Mouse (Mus musculus): ENCODE measurements around the gene Hs6st1. TPM values are rescaled to one million over a fixed set of nuclear protein-coding genes. Genes with fewer than 3 reads are reported as not detected.
A peak's percentile ranks its signal among the peaks of the same experiment; 100 is the strongest.

Hs6st1 gene
- polyA plus RNA-seq, 1 experiment from 2014 or later, result 6.1 TPM

DNA sequence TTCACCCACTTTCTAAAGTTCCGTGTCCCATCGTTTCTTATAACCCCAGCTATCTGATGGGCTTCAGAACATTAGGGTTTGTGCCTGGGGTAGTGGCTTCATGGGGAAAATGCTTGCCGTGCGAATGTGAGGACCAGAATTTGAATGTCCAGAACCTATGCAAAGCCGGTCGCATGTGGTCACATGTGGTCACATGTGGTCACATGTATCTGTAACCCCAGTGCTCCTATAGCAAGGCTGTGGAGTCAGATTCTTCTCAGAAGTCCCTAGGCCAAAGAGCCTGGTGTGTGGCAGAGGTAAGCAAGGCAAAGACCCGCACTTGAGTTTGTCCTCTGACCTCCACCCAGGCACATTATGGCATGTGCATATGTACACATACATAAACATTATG, 13.2 kb upstream of the Hs6st1 start:
- 75% methylated on average over 7 of the region's 7 CpGs for WGBS (ENCODE audit: insufficient replicate concordance)
- DNase-seq (no peak), ATAC-seq (ENCODE audit: low read depth) (0 out of 2 replicates have a peak, but pooled peaks have one; percentile 38)
- Histone ChIP-seq H3K4me2 (0 out of 2 replicates have a peak overlapping the region, but pooled peaks have one; percentile 4), H3K36me3 (no peaks in the 10 kb centered on the region), H3K4me1 (replicated peaks) (peaks cover 31% of the 10 kb centered on the region), H3K9me3 (replicated peaks) (no peaks in the 10 kb centered on the region), H3K27me3 (no peaks in the 10 kb centered on the region), H3K27ac (peak overlapping the region; percentile 55), H3K4me3 (replicated peaks) (no peak overlapping the region), H3K9ac (no peak overlapping the region)

DNA sequence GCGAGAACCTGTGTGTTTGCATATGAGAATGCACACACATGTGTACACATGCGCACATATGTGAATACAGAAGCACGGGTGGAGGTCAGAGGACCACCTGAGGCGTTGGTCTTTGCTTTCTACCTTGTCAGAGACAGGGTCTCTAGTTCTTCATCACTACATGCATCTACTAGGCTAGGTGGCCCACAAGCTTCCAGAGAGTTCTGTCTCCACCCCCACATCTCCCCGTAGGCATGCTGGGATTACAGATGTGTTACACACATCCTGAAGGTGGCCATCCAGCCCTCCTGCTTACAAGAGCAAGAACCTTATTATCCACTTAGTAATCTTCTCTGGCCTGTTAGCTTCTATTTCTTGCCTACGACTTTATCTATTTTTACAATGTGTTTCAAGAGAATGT, 8.8 kb upstream of the Hs6st1 start:
- ATAC-seq (ENCODE audit: low read depth) (no peak), DNase-seq (no peak)
- Histone ChIP-seq H3K27ac (no peak overlapping the region), H3K4me1 (replicated peaks) (peaks cover 57% of the 10 kb centered on the region), H3K4me2 (no peak overlapping the region), H3K4me3 (replicated peaks) (no peak overlapping the region), H3K27me3 (0 out of 2 replicates have a peak, but pooled peaks cover 3% of the 10 kb centered on the region), H3K36me3 (no peaks in the 10 kb centered on the region), H3K9me3 (replicated peaks) (no peaks in the 10 kb centered on the region), H3K9ac (no peak overlapping the region)
- 77% methylated on average over 6 of the region's 6 CpGs for WGBS (ENCODE audit: insufficient replicate concordance)

DNA sequence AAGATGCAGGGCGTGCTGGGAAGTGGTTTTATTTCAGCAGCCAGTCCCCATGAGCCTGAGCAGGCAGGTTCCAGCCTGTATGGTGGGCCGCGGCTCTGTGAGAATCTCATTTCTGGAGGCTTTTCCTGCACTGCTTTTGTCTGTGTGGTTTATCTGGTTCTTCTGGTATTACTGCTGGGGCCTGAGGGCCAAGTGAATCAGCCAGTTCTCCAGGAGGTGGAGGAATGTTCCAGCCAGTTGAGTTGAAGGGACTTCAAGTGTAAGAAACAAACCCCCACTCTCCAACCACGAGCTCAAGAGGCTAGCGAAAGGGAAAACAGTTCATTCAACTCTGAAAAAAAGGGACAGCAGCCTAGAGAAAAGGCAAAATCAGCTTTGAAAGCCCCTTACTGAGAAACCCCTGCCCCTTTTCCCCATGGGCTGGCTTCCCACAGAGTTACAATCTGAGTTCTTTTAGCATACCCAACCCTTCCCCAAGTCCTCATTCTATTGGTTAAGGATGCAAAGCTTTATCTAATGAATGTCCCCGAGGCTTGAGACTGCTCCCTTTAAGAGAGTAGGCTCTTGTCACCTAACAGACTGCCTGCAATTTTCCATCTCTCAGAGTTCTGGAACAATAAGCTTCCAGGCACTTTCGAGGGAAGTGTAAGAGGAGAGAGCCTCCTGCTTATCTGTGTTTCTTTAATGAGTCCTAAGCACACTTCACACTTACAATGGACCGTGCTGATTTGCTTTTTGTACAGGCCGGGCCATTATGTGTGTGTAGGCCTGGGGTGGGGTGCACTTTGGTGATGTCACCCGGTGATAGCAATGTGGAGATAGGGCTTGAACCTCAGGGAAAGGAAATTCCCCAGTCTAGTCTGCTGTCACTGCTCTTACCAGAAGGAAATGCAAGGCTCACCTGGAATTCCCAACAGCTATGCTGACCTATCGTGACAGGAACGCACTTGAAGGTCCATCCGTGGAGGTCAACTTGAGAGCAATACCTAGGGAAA, 7.9 kb upstream of the Hs6st1 start:
- 54% methylated on average over 13 of the region's 13 CpGs for WGBS (ENCODE audit: insufficient replicate concordance)
- Histone ChIP-seq H3K27ac (no peak overlapping the region), H3K4me1 (replicated peaks) (peaks cover 58% of the 10 kb centered on the region), H3K9me3 (replicated peaks) (no peaks in the 10 kb centered on the region), H3K9ac (no peak overlapping the region), H3K4me2 (no peak overlapping the region), H3K4me3 (replicated peaks) (no peak overlapping the region), H3K27me3 (0 out of 2 replicates have a peak, but pooled peaks cover 3% of the 10 kb centered on the region), H3K36me3 (no peaks in the 10 kb centered on the region)
- ATAC-seq (ENCODE audit: low read depth) (no peak), DNase-seq (no peak)

DNA sequence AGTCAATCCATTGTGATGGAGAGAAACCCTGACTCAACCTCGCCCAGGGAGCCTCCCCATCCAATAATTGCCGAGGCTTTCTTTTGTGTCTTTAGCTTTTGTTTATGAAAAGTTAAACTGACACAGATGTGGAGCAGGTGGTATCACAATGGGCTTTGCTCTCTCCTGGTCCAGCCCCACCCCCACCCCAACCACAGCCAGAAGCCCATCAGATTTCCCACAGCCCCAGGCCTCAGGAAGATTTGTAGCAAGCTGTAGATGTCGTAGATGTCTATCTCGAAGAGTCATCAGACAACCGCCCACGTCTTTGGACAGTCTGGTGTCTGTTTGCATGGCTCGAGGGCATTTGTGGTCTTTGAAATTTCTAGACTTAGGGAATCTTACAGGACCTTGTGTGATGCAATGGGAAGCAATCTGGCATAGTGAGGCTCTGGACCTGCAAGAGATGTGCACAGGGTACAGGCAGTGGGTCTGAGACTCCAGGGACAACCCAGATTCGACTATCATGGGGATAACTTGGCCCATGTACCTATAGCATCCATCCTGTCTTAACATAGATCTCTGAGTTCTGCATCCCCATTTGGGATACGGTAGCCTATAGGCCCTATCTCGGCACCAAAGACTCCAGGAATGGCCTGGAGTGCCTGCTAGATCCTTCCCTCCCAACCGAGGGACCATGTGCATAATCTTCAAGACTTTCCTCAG, 6.8 kb upstream of the Hs6st1 start:
- no peak for DNase-seq
- 66% methylated on average over 11 of the region's 11 CpGs for WGBS (ENCODE audit: insufficient replicate concordance)
- Histone ChIP-seq H3K27me3 (0 out of 2 replicates have a peak, but pooled peaks cover 3% of the 10 kb centered on the region), H3K36me3 (no peaks in the 10 kb centered on the region), H3K4me1 (replicated peaks) (peaks cover 66% of the 10 kb centered on the region), H3K9me3 (replicated peaks) (no peaks in the 10 kb centered on the region), H3K27ac (no peak overlapping the region), H3K9ac (no peak overlapping the region), H3K4me3 (replicated peaks) (no peak overlapping the region), H3K4me2 (no peak overlapping the region)
- no peak for ATAC-seq (ENCODE audit: low read depth)

DNA sequence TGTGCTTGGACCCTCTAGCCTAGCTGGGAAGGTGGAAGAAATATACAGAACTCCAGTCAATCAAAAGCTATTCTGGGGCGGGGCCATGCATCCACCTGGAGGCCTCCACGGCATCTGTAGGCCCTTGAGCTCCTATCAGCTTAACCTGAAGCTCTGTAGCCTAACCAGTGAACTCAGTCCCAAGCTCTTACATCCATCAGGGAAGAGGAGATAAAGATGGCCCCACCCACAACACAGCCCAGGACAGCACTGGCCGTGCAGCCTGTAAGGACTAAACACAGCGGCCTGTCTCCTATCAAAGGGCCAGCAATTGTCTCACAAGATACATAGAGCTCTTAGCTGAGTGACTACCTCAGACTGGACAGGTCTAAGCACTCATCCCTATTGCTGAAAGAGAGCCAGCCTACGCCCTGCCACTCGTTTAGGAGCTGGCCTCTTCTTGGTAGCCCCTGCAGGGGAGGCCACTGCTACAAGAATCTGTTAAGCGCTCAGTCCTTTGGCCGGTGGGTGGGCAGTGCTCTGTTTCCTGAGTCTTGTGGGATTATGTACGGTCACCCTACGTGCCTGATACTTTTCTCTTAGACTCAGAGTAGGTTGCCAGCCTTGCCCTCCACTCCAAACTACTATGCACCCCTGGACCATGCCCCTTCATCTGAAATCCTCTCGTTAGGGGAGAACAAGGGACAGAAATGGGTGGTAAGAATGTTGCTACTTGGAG, 6.0 kb upstream of the Hs6st1 start:
- DNase-seq, result peak; percentile 59
- 61% methylated on average over 11 of the region's 11 CpGs for WGBS (ENCODE audit: insufficient replicate concordance)
- no peaks in the 10 kb centered on the region for H3K36me3 ChIP-seq
- peak overlapping the region; percentile 25; the same call in 1 of the 2 replicates for H3K4me2 ChIP-seq
- H3K9me3 ChIP-seq (replicated peaks), result no peaks in the 10 kb centered on the region
- H3K27me3 ChIP-seq, result 0 out of 2 replicates have a peak, but pooled peaks cover 3% of the 10 kb centered on the region
- no peak overlapping the region; the same call in 1 of the 2 replicates for H3K9ac ChIP-seq
- no peak overlapping the region for H3K4me3 ChIP-seq (replicated peaks)
- ATAC-seq (ENCODE audit: low read depth), result peak; percentile 85
- no peak overlapping the region for H3K27ac ChIP-seq
- H3K4me1 ChIP-seq (replicated peaks), result peaks cover 75% of the 10 kb centered on the region

DNA sequence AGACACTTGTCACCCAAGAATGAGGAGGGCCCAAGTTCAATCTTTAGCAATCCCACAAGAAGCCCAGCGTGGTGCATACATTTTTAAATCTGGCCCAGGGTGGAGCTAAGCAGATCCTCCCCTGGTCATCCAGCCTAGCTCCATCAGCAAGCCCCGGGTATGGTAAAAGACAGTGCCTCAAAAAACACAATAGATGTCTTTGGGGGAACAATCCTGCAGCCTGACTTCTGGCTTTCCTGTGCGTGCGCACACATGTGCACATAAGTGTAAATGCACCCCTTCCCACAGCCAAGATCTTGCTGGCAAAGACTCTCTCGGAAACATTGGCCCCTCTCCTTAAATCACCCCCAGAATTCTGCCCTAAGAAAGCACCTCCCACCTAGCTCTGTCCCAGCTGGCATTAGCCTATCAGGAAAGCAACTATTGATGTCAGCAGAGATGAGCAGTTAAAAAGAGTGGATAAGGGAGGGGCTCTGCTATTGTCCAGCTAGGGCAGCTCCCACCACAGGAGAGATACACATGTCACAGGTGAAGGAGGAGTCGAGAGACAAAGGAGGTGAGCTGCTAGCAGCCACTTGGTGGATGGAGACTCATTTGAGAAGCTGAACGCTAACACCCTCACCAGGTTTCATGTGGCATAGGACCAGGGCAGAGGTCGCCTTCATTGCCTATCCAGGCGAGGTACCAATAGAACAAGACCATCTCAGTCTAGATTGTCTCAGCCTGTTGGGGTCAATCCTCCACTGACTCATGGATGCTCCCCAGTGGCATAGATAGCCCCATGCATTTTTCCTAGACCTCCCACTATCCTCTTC, 5.2 kb upstream of the Hs6st1 start:
- 75% methylated on average over 9 of the region's 9 CpGs for WGBS (ENCODE audit: insufficient replicate concordance)
- Histone ChIP-seq H3K27ac (no peak overlapping the region), H3K4me3 (replicated peaks) (no peak overlapping the region), H3K4me1 (replicated peaks) (peaks cover 83% of the 10 kb centered on the region), H3K27me3 (0 out of 2 replicates have a peak, but pooled peaks cover 3% of the 10 kb centered on the region), H3K9me3 (replicated peaks) (no peaks in the 10 kb centered on the region), H3K36me3 (no peaks in the 10 kb centered on the region), H3K9ac (no peak overlapping the region), H3K4me2 (no peak overlapping the region)
- DNase-seq, result no peak
- ATAC-seq (ENCODE audit: low read depth), result no peak

DNA sequence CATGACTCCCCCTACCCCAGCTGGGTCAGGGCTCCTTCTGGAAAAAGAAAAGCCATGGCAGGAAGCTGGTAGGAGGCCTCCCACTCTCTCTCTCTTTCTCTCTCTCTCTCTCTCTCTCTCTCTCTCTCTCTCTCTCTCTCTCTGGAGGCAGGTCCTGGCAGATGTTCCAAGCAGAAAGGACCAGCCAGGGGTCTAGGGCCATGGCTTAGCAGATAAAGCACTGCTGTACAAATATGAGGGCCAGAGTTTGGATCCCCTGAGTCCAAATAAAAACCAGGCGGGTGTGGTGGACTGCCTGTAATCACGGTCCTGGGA, 4.6 kb upstream of the Hs6st1 start:
- H3K27me3 ChIP-seq, result 0 out of 2 replicates have a peak, but pooled peaks cover 3% of the 10 kb centered on the region
- peaks cover 83% of the 10 kb centered on the region for H3K4me1 ChIP-seq (replicated peaks)
- no peak overlapping the region for H3K4me3 ChIP-seq (replicated peaks)
- no peak overlapping the region for H3K27ac ChIP-seq
- DNase-seq (no peak), ATAC-seq (ENCODE audit: low read depth) (no peak)
- WGBS (ENCODE audit: insufficient replicate concordance), result 70% methylated on average over 2 of the region's 2 CpGs
- H3K4me2 ChIP-seq, result no peak overlapping the region
- H3K36me3 ChIP-seq, result no peaks in the 10 kb centered on the region
- H3K9ac ChIP-seq, result no peak overlapping the region
- no peaks in the 10 kb centered on the region for H3K9me3 ChIP-seq (replicated peaks)

DNA sequence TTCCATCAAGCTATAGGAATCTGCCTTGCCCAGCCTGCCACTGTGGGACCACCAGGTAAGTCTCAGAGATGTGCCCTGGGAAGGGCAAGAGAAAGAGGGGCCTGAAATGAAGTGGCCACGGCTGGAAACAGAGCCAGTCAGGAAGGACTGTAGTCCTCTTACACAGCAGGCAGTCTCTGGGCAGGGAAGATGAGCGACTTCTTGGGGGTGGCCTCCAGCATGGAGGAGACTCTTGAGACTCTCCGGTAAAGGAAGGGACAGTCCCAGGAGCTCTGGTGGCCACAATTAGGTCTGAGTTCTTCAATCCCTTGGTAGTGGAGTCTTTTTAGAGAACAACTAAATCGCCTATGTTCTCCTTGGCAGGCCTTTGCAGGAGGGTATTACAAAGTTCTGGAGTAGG, 4.0 kb upstream of the Hs6st1 start:
- peak overlapping the region; percentile 57 for H3K9ac ChIP-seq
- peak overlapping the region; percentile 40; the same call in 1 of the 2 replicates for H3K4me3 ChIP-seq (replicated peaks)
- peak overlapping the region; percentile 66 for H3K4me2 ChIP-seq
- H3K36me3 ChIP-seq, result no peaks in the 10 kb centered on the region
- H3K4me1 ChIP-seq (replicated peaks), result peaks cover 83% of the 10 kb centered on the region
- H3K27me3 ChIP-seq, result 0 out of 2 replicates have a peak, but pooled peaks cover 3% of the 10 kb centered on the region
- peak overlapping the region; percentile 63; the same call in 1 of the 2 replicates for H3K27ac ChIP-seq
- DNase-seq, result no peak
- 48% methylated on average over 4 of the region's 4 CpGs for WGBS (ENCODE audit: insufficient replicate concordance)
- ATAC-seq (ENCODE audit: low read depth), result no peak
- no peaks in the 10 kb centered on the region for H3K9me3 ChIP-seq (replicated peaks)

DNA sequence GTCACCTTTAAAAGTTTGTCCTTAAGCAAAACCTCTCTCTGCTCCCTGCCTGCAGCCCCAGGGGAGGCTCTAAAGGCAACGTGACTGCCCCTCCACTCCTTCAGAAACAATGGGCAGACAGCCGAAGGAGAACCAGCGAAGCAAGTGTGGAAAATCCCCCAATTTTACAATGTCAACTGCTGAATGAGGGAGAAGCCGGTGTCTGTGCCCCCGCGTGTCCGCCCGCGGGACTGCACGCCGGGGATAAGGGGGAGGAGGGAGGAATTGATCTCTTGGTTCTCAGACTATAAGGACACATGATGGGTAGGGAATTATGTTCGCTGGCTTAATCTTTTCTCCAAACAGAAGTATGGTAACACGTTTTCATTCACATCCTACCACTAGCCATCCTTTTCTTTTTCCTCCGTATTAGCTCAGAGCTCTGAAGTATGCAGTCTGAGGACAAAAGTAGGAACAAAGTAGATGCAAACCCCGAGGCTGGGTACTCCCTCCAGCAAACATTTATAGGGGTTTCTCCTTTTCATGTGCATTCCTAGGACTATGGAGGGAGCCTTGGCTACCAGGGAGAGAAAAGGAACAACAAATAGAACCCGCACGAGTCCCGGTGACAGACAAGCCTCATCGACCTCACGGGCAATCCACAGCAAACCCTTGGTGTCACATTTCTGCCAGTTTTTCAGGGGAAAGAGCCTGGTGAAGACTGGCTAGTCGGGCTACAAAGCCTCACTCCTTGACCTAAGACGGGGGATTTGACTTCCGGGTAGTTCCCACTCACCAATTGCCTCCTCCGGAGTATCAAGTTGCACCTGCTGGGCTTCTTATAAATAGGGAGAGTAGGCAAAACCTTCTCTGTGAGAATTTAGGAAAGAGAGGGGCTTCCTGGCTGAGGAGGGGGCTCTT, 3.1 kb upstream of the Hs6st1 start:
- Histone ChIP-seq H3K36me3 (peaks cover 1% of the 10 kb centered on the region), H3K4me3 (replicated peaks) (peak overlapping the region; percentile 40), H3K27ac (peak overlapping the region; percentile 63), H3K9ac (peak overlapping the region; percentile 61), H3K27me3 (0 out of 2 replicates have a peak, but pooled peaks cover 3% of the 10 kb centered on the region), H3K9me3 (replicated peaks) (no peaks in the 10 kb centered on the region), H3K4me1 (replicated peaks) (peaks cover 86% of the 10 kb centered on the region), H3K4me2 (peak overlapping the region; percentile 66)
- ATAC-seq (ENCODE audit: low read depth) (0 out of 2 replicates have a peak, but pooled peaks have one; percentile 18), DNase-seq (peak; percentile 84)
- WGBS (ENCODE audit: insufficient replicate concordance), result 2% methylated on average over 24 of the region's 24 CpGs
